Mouse (Mus musculus): ENCODE results near the gene B3galt1.

- TF ChIP-seq CTCF (IDR thresholded peaks at IDR 0.05; ENCODE audit: low read depth, low read length) (no peak), POLR2A (IDR thresholded peaks at IDR 0.05; ENCODE audit: insufficient read depth, low read length) (no peak)
These were observed 165.1 kb downstream of the B3galt1 start for GRCm38 (mm10) chr2:67730771-67731170.
